Mouse (Mus musculus) spleen, adult 2 months (tissue): ENCODE measurements around the gene Gm10057.
"Not testable (repeated sequence)": the region's sequence is repeated elsewhere in the genome, so short reads cannot be mapped to it uniquely, and the experiment has no call there.

Experiments
- CTCF ChIP-seq: fragments of 200-500 bp; IDR thresholded peaks from 2 replicates; pipeline ENCODE4 v1.5.1; 2011; ENCODE audit warnings: mild to moderate bottlenecking, inconsistent platforms; ENCODE audit not compliant: insufficient read depth, insufficient read length, insufficient replicate concordance; ENCODE audit errors: extremely low read depth
- POLR2A ChIP-seq: fragments of 200-500 bp; IDR thresholded peaks from 2 replicates; pipeline ENCODE4 v1.6.1; 2011; ENCODE audit warnings: low read depth, low read length, inconsistent platforms

GRCm38 (mm10) chrX:154054939-154055338 is at the start of gene Gm10057:
- TF ChIP-seq POLR2A, CTCF: not testable (repeated sequence)
